Mouse (Mus musculus): ENCODE results near the gene Ppp2r5d. TPM values are rescaled to one million over a fixed set of nuclear protein-coding genes. Genes with fewer than 3 reads are reported as not detected.

The Ppp2r5d gene
- polyA plus RNA-seq, 1 experiment from 2014 or later, result 103 TPM

DNA sequence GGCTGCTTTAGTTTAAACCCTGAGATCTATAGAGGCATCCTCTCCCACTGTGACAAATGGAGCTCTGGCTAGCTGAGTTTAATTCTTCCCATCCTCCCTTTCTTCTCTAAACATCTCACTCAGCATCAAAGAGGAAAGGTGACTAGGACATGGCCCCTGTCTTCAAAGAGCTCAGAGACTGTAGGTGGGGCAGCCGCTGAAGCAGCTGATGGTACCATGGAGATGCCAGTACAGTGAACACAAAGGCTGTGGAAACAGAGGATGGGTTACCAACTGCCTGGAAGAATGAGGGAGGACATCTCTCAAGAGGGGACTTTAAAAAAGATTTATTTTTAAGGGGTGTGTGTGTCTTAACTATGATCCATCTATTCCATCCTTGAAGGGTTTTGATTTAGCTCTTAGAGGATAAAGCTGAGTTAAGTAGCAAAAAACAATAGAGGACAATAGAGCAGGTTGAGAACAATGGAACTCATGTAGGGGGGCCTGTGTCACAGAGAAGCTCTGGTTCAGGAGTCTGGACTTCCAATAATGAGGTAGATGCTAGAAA, 10.3 kb downstream of the Ppp2r5d start:
- WGBS, result 90% methylated on average over 1 of the region's 1 CpGs
- Histone ChIP-seq H3K9me3 (replicated peaks) (no peaks in the 10 kb centered on the region), H3K4me1 (no peaks in the 10 kb centered on the region), H3K36me3 (peaks cover 31% of the 10 kb centered on the region), H3K27ac (no peak overlapping the region), H3K9ac (no peak overlapping the region), H3K4me2 (replicated peaks) (no peak overlapping the region), H3K4me3 (no peak overlapping the region), H3K27me3 (no peaks in the 10 kb centered on the region)
- ATAC-seq (ENCODE audit: low FRiP score), result no peak

DNA sequence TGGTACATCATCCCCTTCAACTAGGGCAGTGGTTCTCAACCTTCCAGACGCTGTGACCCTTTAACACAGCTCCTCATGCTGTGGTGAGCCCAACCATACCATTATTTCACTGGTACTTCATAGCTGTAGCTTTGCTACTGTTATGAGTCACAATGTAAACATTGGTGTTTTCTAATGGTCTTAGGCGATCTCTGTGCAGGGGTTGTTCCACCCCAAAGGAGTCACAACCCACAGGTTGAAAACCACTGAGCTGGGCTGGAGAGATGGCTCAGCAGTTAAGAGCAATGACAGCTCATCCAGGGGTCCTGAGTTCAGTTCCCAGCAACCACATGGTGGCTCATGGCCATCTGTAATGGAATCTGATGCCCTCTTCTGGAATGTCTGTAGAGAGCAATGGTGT, 13.5 kb downstream of the Ppp2r5d start:
- Histone ChIP-seq H3K9me3 (replicated peaks) (no peaks in the 10 kb centered on the region), H3K36me3 (peaks cover 27% of the 10 kb centered on the region), H3K27ac (no peak overlapping the region), H3K27me3 (no peaks in the 10 kb centered on the region), H3K4me1 (no peaks in the 10 kb centered on the region), H3K9ac (no peak overlapping the region), H3K4me3 (no peak overlapping the region), H3K4me2 (replicated peaks) (no peak overlapping the region)
- ATAC-seq (ENCODE audit: low FRiP score), result no peak
- 88% methylated on average over 2 of the region's 2 CpGs for WGBS

DNA sequence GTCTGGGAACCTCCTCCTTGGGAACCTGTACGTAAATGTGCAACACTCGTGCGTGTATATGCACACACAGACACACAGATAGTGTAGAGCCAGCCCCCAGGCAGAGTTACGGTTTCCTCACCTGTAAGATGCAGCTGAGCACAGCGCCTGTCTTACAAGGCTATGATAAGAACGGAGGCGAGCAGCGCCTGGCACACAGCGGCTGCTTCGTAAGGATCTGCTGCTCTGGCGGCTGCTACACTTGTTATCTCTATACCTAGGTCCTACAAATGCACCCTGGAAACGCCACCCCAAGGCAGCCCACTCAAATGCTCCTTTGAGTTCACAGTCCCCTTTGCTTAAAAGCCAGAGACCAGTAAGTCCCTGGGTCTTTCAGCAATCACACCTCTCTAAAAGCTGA, 14.2 kb downstream of the Ppp2r5d start:
- H3K27me3 ChIP-seq, result no peaks in the 10 kb centered on the region
- peaks cover 30% of the 10 kb centered on the region for H3K36me3 ChIP-seq
- no peaks in the 10 kb centered on the region for H3K4me1 ChIP-seq
- no peak for ATAC-seq (ENCODE audit: low FRiP score)
- WGBS, result 94% methylated on average over 12 of the region's 12 CpGs
- no peak overlapping the region for H3K9ac ChIP-seq
- no peak overlapping the region for H3K4me3 ChIP-seq
- no peaks in the 10 kb centered on the region for H3K9me3 ChIP-seq (replicated peaks)
- H3K27ac ChIP-seq, result no peak overlapping the region
- no peak overlapping the region for H3K4me2 ChIP-seq (replicated peaks)

DNA sequence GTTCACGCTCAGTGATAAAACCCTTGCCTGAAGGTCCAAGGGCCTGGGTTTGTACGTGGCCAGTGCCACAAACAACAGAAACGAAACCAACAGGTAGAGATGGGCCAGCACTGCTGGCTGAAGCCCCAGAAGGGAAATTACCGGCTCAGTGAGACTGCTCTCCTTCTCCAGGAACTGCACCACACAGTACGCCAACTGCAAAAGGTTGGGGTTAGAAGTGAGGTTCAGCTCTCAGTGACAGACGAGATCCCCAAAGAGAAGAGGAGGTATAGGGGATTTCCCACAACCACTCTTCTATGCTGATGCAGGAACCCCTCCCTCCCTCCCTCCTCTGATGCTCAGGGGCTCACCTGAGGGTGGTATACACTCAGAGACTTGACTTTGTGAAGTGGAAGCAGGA, 19.0 kb downstream of the Ppp2r5d start:
- 91% methylated on average over 6 of the region's 6 CpGs for WGBS
- no peak overlapping the region for H3K4me3 ChIP-seq
- H3K36me3 ChIP-seq, result peaks cover 53% of the 10 kb centered on the region
- no peaks in the 10 kb centered on the region for H3K9me3 ChIP-seq (replicated peaks)
- peaks cover 9% of the 10 kb centered on the region for H3K4me1 ChIP-seq
- no peak for ATAC-seq (ENCODE audit: low FRiP score)
- H3K4me2 ChIP-seq (replicated peaks), result no peak overlapping the region
- H3K27me3 ChIP-seq, result no peaks in the 10 kb centered on the region
- H3K27ac ChIP-seq, result no peak overlapping the region
- no peak overlapping the region for H3K9ac ChIP-seq

DNA sequence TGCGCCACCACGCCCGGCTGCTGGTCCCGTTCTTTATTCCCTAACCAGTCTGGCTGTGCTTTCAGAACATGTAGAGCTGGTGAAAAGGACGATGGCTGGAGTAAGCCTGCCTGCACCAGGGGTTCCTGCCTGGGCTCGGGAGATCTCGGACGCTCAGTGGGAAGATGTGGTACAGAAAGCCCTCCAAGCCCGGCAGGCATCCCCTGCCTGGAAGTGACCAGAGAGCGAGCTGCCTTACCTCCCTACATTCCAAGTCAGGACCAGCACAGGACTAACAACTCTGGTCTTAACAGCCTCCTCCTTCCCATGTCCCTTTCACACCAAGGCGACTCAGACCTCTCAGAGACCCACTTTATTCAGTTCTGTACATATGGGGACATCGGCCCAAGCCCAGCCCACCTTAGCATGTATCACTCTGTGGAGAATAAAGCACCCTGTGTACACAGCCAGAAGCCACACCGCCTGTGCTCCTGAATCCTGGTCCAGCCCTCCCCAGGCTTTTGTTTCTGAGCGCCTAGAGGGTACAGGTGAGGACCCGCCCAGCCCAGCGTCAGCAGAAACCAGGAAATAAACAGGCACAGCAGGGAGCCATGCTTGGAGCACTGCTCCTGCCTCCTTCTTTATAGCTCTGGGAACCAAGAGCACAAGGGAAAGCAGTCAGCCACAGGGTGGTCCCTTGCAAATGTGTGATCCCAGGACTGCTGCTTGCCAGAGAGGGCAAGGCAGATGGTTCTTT, 22.1 kb downstream of the Ppp2r5d start:
- H3K36me3 ChIP-seq, result peaks cover 63% of the 10 kb centered on the region
- peaks cover 24% of the 10 kb centered on the region for H3K4me1 ChIP-seq
- H3K4me3 ChIP-seq, result no peak overlapping the region
- H3K9me3 ChIP-seq (replicated peaks), result no peaks in the 10 kb centered on the region
- no peak for ATAC-seq (ENCODE audit: low FRiP score)
- H3K27me3 ChIP-seq, result no peaks in the 10 kb centered on the region
- no peak overlapping the region for H3K4me2 ChIP-seq (replicated peaks)
- WGBS, result 86% methylated on average over 16 of the region's 16 CpGs
- no peak overlapping the region for H3K9ac ChIP-seq
- H3K27ac ChIP-seq, result no peak overlapping the region

DNA sequence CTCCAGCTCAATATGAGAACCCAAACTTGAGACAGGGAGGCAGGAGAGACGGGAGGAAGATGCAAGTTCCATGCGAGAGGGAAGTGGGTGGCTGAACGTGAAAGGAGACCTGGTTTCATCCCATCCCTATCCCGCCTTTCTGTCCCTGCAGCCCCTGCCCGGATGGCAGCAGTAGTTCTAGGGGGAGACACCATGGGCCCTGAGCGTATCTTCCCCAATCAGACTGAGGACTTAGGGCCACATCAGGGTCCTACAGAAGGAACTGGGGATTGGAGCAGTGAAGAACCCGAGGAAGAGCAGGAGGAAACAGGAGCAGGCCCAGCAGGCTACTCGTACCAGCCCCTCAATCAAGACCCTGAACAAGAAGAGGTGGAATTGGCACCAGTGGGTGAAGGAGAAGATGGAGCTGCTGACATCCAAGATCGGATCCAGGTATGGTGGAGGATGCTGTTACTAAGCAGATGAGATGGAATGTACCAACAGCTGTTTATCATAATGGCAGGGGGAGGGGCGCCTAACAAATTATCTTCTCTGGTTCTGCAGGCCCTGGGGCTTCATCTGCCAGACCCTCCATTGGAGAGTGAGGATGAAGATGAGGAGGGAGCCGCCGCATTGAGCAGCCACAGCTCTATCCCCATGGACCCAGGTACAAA, 23.3 kb downstream of the Ppp2r5d start:
- peaks cover 24% of the 10 kb centered on the region for H3K4me1 ChIP-seq
- H3K9ac ChIP-seq, result peak overlapping the region; percentile 82
- 24% methylated on average over 12 of the region's 12 CpGs for WGBS
- H3K36me3 ChIP-seq, result peaks cover 63% of the 10 kb centered on the region
- no peaks in the 10 kb centered on the region for H3K27me3 ChIP-seq
- peak overlapping the region; percentile 50 for H3K4me3 ChIP-seq
- peak overlapping the region; percentile 80 for H3K27ac ChIP-seq
- H3K4me2 ChIP-seq (replicated peaks), result peak overlapping the region; percentile 92
- no peaks in the 10 kb centered on the region for H3K9me3 ChIP-seq (replicated peaks)
- peak; percentile 2; the same call in 1 of the 2 replicates for ATAC-seq (ENCODE audit: low FRiP score)

DNA sequence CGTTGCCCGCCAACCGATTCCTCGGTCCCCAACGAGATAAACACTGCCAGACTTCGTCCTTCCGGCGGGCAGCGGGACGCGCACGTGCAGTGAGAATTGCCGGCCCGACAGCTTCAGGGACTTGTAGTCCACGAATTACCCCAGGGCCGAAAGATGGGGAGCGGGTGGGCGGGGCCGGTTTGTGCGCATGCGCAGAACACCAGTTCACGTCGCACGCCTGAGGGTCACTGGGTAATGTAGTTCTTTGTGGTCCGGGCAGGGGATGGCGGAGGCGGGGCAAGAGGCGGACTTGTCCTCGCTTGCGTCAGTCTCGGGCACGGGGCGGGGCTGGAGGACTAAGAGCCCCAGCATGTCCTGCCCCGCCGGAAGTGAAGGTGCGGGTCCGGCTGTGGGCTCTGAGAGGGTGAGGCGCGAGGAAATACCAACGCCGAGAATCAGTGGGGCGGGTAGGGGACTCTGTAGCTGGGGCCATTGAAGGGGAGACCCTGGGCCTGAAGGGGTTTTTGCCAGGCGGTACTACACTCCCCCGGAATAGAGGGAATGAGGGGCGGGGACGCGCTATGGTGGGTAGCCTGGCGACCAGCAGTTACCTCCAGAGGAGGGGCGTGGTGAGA, 24.0 kb downstream of the Ppp2r5d start, which contains the start of gene Klhdc3:
TSS of gene Klhdc3 (minus strand) at position 155 of the 614 bp plus-strand sequence.
- Histone ChIP-seq H3K27ac (peak within 1 kb of the TSS; percentile 80), H3K4me3 (peak within 1 kb of the TSS; percentile 50), H3K27me3 (no peaks in the 10 kb centered on the region), H3K36me3 (peaks cover 63% of the 10 kb centered on the region), H3K4me1 (peaks cover 24% of the 10 kb centered on the region), H3K9me3 (replicated peaks) (no peaks in the 10 kb centered on the region), H3K4me2 (replicated peaks) (peak within 1 kb of the TSS; percentile 92), H3K9ac (peak within 1 kb of the TSS; percentile 82)
- WGBS, result 0% methylated on average over 49 of the region's 49 CpGs
- ATAC-seq (ENCODE audit: low FRiP score), result peak; percentile 97

DNA sequence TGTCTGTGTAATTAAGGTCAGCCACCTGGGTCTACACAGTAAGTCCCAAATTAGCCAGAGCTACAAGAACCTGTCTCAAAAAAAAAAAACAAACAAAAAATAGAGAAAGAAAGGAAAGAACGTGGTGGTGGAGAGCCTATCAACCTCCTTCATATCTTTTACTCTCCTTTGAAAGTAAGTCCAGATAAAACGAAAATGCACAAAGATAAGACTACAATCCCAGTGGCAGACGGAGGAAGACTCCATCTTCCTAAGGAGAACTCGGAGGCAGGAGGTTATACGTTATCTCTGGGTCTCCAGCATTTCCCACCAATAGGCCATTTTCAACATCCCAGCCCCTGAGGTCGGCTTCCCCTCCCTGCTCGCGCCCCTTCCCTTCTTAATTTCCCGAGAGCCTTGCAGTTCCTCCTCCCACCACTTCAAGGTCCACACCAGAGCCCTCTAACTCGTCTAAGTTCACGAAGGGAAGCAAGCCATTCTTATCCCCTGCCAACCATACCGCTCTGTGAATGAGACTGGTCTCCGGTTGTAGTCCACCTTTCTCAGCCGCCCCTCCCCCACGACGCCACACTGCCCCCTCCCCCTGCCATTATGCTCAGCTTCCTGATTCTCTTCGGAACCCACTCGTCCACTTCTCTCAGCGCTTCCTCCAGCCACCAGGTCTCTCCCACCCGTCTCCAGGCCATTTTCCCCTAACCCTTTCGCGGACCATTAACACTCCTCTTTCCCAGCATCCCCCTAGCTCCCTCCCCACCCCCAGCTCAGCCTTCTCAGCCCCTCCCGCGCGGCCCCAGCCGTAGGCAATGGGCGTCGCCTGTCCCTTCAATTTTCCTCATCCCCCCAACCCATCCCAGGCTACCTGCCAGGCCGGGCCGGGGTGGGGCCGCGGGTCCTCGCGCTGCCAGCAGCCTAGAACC, 24.8 kb downstream of the Ppp2r5d start:
- peak overlapping the region; percentile 82 for H3K9ac ChIP-seq
- H3K4me2 ChIP-seq (replicated peaks), result peak overlapping the region; percentile 92
- peak overlapping the region; percentile 50 for H3K4me3 ChIP-seq
- peaks cover 62% of the 10 kb centered on the region for H3K36me3 ChIP-seq
- H3K9me3 ChIP-seq (replicated peaks), result no peaks in the 10 kb centered on the region
- WGBS, result 1% methylated on average over 34 of the region's 34 CpGs
- H3K27me3 ChIP-seq, result no peaks in the 10 kb centered on the region
- peaks cover 25% of the 10 kb centered on the region for H3K4me1 ChIP-seq
- H3K27ac ChIP-seq, result peak overlapping the region; percentile 78
- ATAC-seq (ENCODE audit: low FRiP score), result no peak; the same call in 1 of the 2 replicates

DNA sequence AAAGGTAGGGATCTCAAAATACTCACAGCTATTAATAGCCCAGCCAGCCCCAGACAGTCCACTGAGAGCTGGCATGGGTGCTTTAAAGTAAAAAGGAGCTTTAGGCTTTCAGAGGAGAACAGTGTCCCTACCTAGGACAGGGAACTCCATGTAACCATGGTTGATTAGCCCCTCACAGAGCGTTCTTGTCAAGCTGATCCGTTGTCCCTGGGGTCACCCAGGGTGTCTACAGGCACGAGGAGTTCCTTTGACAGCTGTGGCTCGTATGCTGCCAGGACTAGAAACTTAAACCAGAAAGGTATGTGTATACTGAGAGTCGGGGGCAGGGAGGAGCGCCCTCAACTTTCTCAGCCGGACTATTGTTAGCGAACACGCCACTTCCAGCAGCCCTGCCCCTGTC, 26.0 kb downstream of the Ppp2r5d start:
- H3K4me1 ChIP-seq, result peaks cover 33% of the 10 kb centered on the region
- no peaks in the 10 kb centered on the region for H3K27me3 ChIP-seq
- WGBS, result 67% methylated on average over 9 of the region's 9 CpGs
- peak overlapping the region; percentile 82 for H3K9ac ChIP-seq
- H3K4me2 ChIP-seq (replicated peaks), result peak overlapping the region; percentile 92
- peaks cover 57% of the 10 kb centered on the region for H3K36me3 ChIP-seq
- no peaks in the 10 kb centered on the region for H3K9me3 ChIP-seq (replicated peaks)
- H3K4me3 ChIP-seq, result peak overlapping the region; percentile 50
- no peak overlapping the region for H3K27ac ChIP-seq
- ATAC-seq (ENCODE audit: low FRiP score), result no peak

DNA sequence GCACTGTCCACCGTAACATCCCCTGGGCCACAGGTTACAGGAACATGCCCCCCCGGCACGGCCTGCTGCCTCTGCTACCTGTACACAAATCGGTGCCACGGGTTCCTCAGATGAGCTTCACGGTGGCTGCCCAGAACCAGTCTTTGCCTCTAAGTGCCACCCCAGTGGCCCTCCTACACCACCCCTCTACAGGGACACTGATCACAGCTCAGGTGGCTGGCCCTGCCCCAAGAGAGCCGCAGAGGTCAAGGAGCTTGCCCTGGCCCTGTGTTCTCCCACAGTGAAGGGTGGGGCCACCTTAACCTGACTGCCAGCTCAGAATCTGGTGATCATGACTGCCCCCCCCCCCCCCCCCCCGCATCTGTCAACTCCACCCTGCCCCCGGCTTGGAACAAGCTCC, 26.5 kb downstream of the Ppp2r5d start, which contains the start of gene Mea1:
TSS of gene Mea1 (plus strand) at position 378 of the 400 bp plus-strand sequence.
- no peaks in the 10 kb centered on the region for H3K27me3 ChIP-seq
- peaks cover 52% of the 10 kb centered on the region for H3K36me3 ChIP-seq
- peak within 1 kb of the TSS; percentile 30; the same call in 1 of the 2 replicates for H3K27ac ChIP-seq
- 96% methylated on average over 8 of the region's 9 CpGs for WGBS
- H3K4me1 ChIP-seq, result peaks cover 37% of the 10 kb centered on the region
- no peak for ATAC-seq (ENCODE audit: low FRiP score)
- peak within 1 kb of the TSS; percentile 50 for H3K4me3 ChIP-seq
- H3K4me2 ChIP-seq (replicated peaks), result peak within 1 kb of the TSS; percentile 92
- peak within 1 kb of the TSS; percentile 82 for H3K9ac ChIP-seq
- no peaks in the 10 kb centered on the region for H3K9me3 ChIP-seq (replicated peaks)

DNA sequence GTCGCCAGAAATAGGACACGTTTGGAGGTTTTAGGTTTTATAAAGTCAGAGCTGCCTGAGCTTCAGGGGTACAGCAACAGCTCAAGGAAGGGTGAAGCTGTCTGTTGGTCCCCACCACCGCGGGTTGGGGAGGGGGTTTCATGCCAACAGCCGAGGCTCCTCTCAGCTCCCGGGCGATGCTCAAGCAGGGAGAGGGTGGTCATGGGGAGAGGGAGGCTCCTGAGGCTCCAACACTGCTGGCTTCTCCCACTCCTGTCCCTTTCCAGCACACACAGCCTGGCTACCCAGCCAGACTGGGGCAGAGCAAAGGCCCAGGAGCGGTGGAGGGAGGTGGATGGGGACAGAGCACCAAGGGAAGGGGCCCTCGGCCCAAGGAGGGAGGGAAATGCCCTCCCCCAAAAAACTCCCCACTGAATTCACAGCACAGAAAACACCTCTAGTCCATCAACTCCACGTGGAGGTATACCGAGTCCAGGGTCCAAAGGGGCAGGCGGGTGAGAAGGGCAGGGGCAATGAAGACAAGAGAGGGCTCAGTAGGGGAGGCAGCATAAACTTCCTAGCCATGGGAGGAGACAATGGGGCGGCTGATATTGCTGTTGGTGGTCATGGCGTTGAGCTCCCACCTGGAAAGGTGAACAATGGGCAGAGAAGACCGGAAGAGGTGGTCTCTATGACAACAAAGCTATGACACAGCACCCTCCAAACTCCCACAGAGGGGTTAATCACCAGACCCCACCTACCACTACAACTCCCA, 30.2 kb downstream of the Ppp2r5d start:
- no peaks in the 10 kb centered on the region for H3K27me3 ChIP-seq
- peak overlapping the region; percentile 92 for H3K4me2 ChIP-seq (replicated peaks)
- WGBS, result 12% methylated on average over 15 of the region's 15 CpGs
- no peaks in the 10 kb centered on the region for H3K9me3 ChIP-seq (replicated peaks)
- peaks cover 55% of the 10 kb centered on the region for H3K36me3 ChIP-seq
- peak overlapping the region; percentile 89 for H3K4me3 ChIP-seq
- peak; percentile 44 for ATAC-seq (ENCODE audit: low FRiP score)
- peaks cover 35% of the 10 kb centered on the region for H3K4me1 ChIP-seq
- peak overlapping the region; percentile 80 for H3K27ac ChIP-seq
- peak overlapping the region; percentile 76 for H3K9ac ChIP-seq

All from hindbrain, embryonic 12.5 days (tissue).